Mouse (Mus musculus): Measurements from ENCODE around the gene Tsks.

Gene Tsks

DNA sequence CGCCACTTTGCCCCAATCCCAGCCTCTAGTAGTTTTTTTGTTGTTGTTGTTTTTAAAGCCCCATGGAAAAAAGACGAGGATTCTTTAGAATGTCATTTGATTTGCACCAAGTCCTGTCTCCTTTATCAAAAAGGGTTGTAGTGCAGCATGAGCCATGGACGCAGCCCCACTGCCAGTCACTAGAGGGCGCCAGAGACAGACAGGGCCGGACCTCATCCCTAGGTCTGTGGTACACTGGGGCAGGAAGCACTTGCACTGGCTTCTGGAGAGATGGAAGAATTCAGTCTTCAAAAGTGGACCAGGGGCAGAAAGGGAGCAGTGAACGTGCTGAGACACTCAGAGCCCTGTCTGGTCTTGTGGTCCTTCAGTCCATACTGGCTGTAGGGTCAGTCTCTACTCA is 40.1 kb downstream of the Tsks start:
- DNase-seq = peak; percentile 72

GRCm38 (mm10) chr7:44983944-44984832 is 41.2 kb downstream of the Tsks start:
- no peak for DNase-seq

GRCm38 (mm10) chr7:44984833-44985164 is 41.8 kb downstream of the Tsks start:
- no peak for DNase-seq

GRCm38 (mm10) chr7:44985595-44986191 is 42.7 kb downstream of the Tsks start:
- DNase-seq = peak; percentile 46

DNA sequence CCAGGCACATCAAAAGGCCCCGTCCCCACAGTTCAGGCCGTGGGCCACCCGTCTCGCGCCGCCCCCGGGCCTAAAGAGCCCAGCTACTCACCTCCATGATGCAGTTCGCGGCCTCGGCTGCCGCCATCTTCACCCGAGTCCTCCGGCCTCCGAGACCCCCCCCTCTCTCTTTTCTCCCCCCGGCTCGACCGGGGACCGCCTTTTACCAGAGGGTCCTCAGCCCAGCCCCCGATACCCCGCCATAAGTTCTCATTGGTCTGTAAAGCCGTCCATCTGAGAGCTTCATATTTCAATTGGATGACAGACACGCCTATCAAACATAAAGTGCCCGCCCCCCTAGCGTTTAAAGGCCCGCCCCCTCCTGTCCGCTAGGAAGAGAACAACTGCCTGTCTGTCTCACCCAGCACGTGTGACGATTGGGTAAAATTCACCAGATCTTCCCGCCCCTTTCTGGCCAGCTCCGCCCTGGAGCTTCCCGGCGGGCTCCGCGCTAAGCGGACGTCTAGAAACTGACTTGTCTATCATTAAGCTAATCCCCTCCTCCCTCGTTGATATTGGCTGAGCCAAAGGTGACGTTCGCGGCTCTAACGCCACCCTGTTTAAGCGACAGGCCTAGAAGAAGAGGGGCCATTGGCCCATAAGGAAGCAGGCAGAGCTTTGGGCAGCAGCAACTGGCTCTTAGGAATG is 43.3 kb downstream of the Tsks start, which contains the start of gene Prmt1:
TSS of gene Prmt1 (minus strand) at position 377 of the 687 bp plus-strand sequence.
- peak; percentile 98 for DNase-seq

GRCm38 (mm10) chr7:44986879-44987718 is 44.1 kb downstream of the Tsks start:
- DNase-seq = no peak

- DNase-seq = no peak
Measured at GRCm38 (mm10) chr7:44996672-44997071, 53.7 kb downstream of the Tsks start.

DNA sequence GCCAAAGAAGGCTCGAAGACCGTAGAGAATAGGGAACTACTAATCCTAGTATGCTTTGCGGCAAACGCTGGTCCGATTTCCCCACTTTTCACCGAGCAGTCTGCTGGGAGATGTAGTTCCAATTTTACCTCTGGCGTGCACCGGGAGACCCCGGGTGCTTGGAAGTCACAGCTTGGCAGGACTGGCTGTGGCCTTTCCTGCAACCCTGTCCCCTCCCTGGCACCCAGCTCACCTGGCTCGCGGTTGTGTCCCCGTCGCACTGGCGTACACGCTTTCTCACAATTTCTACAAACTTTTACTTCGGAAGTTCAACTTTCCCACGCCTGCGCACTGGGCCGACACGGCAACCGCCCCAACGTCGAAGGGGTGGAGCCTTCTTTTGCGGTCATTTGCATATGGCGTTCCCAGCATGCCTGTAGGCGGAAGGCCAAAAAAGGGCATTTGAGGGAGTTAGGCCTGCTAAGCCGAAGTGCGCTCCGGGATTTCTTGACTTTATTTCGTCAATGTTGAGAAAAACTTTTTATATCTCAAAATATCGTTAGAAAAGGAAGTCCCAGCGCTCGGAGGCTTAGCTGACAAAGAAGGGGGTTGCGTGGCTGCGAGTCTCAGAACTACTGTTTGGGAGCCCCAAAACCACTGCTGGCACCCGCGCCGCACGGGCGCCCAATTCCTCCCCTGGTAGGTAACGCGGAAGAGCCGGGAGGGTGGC is 54.4 kb downstream of the Tsks start, which contains the start of gene Irf3:
TSS of gene Irf3 (plus strand) at position 418 of the 709 bp plus-strand sequence.
- peak; percentile 94 for DNase-seq

DNA sequence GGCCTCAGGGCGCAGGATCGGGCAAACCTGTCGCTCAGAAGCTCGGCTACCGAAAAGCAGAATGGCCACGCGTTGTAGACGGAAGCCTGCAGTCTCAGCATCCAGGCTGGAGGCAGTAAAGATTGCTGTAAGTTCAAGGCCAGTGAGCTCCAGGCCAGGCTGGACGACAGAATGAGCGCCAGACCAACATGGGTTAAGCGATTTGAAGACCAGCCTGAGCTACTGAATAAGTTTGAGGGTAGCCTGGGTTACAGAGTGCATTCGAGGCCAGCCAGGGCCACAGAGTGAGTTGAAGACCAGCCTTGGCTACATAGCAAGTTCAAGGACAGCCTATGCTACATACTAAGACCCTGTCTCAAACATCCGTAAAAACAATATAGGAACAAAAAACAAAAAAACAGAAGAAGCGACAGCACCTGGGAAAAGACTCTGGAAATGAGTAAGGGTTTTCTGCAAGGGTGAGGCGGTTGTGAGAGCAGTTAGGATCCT is 55.0 kb downstream of the Tsks start:
- DNase-seq = no peak

GRCm38 (mm10) chr7:44998501-44998955 is 55.5 kb downstream of the Tsks start, which contains the start of gene Bcl2l12:
Bcl2l12 (minus strand) TSS chr7:44998712.
- no peak for DNase-seq

DNA sequence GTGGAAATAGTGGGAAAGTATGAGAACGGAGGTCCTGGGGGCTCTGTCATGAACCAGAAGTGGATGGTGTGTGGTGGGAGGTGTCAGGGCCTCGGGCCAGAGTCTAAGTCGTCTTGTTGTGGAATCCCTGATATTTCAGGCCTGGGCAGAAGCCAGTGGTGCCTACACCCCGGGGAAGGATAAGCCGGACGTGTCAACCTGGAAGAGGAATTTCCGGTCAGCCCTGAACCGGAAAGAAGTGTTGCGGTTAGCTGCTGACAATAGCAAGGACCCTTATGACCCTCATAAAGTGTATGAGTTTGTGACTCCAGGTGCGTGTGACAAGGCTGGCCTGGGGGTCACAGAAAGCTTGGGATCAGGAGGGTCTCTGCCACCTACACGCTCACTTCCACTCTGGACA is 56.7 kb downstream of the Tsks start:
- no peak for DNase-seq

GRCm38 (mm10) chr7:45000539-45001114 is 57.6 kb downstream of the Tsks start:
- no peak for DNase-seq

DNA sequence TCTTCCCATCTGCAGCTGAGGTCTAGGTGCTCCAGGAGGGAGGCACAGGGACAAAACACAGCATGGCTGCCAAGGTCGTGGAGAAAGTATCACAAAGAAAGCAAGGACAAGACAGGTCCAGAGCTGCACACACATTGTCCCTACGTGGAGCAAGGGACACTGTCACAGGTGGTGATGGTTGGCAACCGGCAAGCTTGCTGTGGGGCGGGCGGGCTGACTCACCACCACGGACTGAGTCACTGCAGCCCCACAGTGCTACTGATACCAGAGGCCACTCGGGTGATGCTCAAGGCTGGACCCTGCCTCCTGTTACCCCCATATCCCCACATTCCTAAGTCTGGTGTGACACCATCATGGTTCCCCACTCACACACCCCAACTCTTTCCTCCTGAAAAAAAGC is 59.4 kb downstream of the Tsks start:
- DNase-seq = no peak

DNA sequence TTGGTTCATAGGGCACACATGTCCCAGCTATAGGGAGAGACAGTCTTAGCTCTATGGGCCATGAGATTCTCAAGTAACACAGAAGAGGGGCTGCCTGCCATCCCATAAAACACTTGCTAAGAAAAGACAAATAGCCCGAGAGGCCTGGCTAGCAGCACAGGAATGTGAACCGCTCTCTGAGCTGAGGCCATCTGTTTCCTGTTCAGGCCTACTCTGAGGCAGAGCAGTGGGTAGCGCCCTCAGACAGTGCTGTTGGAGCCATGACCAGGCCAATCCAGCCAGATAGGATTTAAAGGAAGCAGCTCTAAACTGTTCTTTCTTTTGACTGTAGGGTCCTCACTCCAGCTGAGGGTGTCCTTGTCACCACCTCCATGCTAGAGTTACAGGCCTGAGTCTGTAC is 61.5 kb downstream of the Tsks start:
- DNase-seq = no peak

DNA sequence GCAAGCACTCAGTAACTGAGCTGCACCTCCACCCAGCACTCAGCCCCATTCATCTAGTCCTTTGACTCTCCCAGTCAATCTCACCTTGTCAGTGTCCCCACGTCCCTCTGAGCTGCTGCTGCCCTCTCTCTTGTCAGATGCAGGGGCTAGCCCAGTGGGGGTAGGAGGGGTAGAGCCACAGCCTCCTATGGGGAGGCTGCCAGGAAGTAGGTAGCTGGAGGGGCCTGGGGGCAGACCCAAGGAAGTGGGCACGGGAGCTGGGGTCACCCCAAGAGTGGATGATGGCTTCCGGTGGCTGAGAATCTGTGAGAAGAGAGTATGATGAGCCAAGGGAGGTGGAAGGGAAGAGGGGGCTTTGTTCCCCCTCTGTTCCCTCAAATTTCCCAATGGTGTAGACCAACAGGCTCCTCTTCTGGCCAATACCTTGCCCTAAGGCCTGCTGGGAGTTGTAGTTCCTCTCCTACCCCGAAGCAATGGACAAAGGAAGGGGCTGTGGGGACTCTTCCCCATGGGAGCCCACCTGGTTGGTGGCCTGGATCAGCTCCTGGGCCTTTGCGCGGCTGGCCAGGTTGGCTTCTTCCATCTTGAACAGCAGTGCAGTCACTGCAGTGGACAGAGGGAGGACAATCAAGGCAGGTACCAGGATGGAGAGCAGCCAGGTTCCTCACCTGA is 62.5 kb downstream of the Tsks start:
- DNase-seq = no peak

GRCm38 (mm10) chr7:45006503-45006902 is 63.5 kb downstream of the Tsks start:
- DNase-seq = no peak

DNA sequence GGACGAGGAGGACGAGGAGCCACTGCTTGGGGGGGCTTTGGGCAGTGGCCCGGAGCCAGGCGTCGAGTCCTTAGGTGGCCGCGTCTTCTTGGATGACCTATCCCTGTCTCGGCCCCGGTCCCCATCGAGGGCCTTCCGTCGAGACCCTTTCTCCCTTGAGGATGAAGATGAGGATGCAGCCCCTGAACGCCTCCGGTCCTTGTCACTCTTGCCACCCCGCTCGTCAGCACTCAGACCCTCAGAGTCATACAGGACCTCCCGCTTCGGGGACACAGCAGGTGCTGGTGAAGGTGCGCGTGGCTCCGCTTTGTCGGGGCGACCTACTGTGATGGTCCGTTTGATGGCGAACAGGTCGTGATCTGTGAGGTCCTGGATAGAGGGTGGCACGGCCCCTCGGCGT is 64.1 kb downstream of the Tsks start:
- no peak for DNase-seq

Measured in right cerebral cortex, postnatal 25 days (tissue).